Mouse (Mus musculus) heart, embryonic 11.5 days (tissue): ENCODE results near the gene Ap2a2. TPM values are rescaled to one million over a fixed set of nuclear protein-coding genes. Genes with fewer than 3 reads are reported as not detected.
"Not testable (repeated sequence)": the region's sequence is repeated elsewhere in the genome, so short reads cannot be mapped to it uniquely, and the experiment has no call there.

Source experiments
- ATAC-seq: fragments of 200-750 bp; cut with Nextera tagmentation; replicated peaks from 2 replicates; pipeline ENCODE4 v1.8.0; 2017; ENCODE audit warnings: moderate library complexity; ENCODE audit not compliant: insufficient number of reproducible peaks, low FRiP score, low TSS enrichment
- H3K27ac ChIP-seq: fragments of 300-500 bp; sonication (generic); 2 replicates; pipeline ENCODE4 v1.5.1; 2014; ENCODE audit warnings: mild to moderate bottlenecking, low read depth, low read length
- H3K27me3 ChIP-seq: fragments of 300-500 bp; sonication (generic); 2 replicates; pipeline ENCODE4 v1.6.1; 2014; ENCODE audit warnings: mild to moderate bottlenecking, low read length, mixed read lengths; ENCODE audit not compliant: control insufficient read depth, insufficient read depth
- H3K36me3 ChIP-seq: fragments of 300-500 bp; sonication (generic); 2 replicates; pipeline ENCODE4 v1.6.1; 2014; ENCODE audit warnings: mild to moderate bottlenecking, low read length, moderate library complexity, mixed read lengths; ENCODE audit not compliant: control insufficient read depth, insufficient read depth
- H3K4me1 ChIP-seq: fragments of 300-500 bp; sonication (generic); 2 replicates; pipeline ENCODE4 v1.6.1; 2014; ENCODE audit warnings: low read length; ENCODE audit not compliant: control insufficient read depth, insufficient read depth
- H3K4me2 ChIP-seq: fragments of 300-500 bp; sonication (generic); 2 replicates; pipeline ENCODE4 v1.6.1; 2014; ENCODE audit warnings: mild to moderate bottlenecking, moderate library complexity
- H3K4me3 ChIP-seq: fragments of 300-500 bp; sonication (generic); 2 replicates; pipeline ENCODE4 v1.5.1; 2014; ENCODE audit warnings: low read depth, low read length
- H3K9ac ChIP-seq: fragments of 300-500 bp; sonication (generic); 2 replicates; pipeline ENCODE4 v1.6.1; 2014; ENCODE audit warnings: mild to moderate bottlenecking, low read depth, low read length, moderate library complexity
- H3K9me3 ChIP-seq: fragments of 300-500 bp; sonication (generic); replicated peaks from 2 replicates; pipeline ENCODE4 v1.6.1; 2016; ENCODE audit warnings: low read length; ENCODE audit not compliant: control insufficient read depth
- WGBS: fragments of 180-500 bp; shearing (Covaris S2); extraction: QIAGEN DNeasy Blood & Tissue Kit; methylation state at CpG from one replicate; pipeline ENCODE4 v1.1.7; 2014; ENCODE audit not compliant: insufficient replicate concordance; 5-methylcytosine and 5-hydroxymethylcytosine counted together
- polyA plus RNA-seq: library from polyadenylated mRNA; unstranded; fragments of >200 nt; fragmentation: Nextera tagmentation; extraction: Ambion mirVana; gene quantifications from 2 replicates; pipeline ENCODE4 v1.2.1, GENCODE M21; 2014

Ap2a2 gene
- polyA plus RNA-seq, 1 experiment from 2014 or later = 53.0 TPM

DNA sequence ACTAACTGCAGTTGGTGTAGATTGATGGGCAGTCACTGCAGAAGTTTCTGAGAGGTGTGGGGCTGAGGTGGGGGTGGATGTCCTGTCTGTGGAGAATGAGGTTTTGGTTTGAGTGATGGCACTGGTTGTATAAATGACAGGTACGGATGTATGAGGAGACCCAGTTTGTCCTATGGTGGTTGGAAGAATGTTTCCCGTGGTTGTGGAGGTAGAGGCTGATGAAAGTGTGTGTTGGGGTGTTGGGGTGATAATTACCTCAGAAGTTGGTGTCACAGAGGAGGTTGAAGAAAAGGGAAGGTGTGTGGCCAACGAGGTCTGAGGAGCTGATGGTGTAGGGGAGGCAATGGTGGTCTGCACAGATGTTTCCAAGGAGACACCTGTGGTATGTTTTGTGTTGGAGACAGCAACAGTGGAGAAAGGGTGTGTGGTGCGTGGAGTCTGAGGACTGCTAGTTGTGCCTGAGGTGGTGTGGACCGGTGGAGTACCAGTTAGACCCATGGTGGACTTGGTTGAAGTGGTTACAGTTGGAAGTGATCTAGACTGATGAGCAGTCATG is 77.4 kb downstream of the Ap2a2 start:
- not testable (repeated sequence) for H3K9ac ChIP-seq, H3K27ac ChIP-seq, H3K4me2 ChIP-seq, H3K36me3 ChIP-seq, H3K4me1 ChIP-seq, H3K4me3 ChIP-seq, H3K27me3 ChIP-seq, H3K9me3 ChIP-seq
- WGBS = 75% methylated on average over 5 of the region's 5 CpGs
- peak; percentile 43; the same call in 1 of the 2 replicates for ATAC-seq

- no peak overlapping the region for H3K4me2 ChIP-seq
- 0 out of 2 replicates have a peak, but pooled peaks cover 2% of the 10 kb centered on the region for H3K27me3 ChIP-seq
- no peak overlapping the region for H3K27ac ChIP-seq
- H3K4me3 ChIP-seq = no peak overlapping the region
- ATAC-seq = no peak
- no peaks in the 10 kb centered on the region for H3K36me3 ChIP-seq
- H3K4me1 ChIP-seq = no peaks in the 10 kb centered on the region
- H3K9me3 ChIP-seq = no peaks in the 10 kb centered on the region
- 93% methylated on average over 1 of the region's 1 CpGs for WGBS
- no peak overlapping the region for H3K9ac ChIP-seq
These were observed 80.4 kb downstream of the Ap2a2 start for GRCm38 (mm10) chr7:141642375-141642774.

DNA sequence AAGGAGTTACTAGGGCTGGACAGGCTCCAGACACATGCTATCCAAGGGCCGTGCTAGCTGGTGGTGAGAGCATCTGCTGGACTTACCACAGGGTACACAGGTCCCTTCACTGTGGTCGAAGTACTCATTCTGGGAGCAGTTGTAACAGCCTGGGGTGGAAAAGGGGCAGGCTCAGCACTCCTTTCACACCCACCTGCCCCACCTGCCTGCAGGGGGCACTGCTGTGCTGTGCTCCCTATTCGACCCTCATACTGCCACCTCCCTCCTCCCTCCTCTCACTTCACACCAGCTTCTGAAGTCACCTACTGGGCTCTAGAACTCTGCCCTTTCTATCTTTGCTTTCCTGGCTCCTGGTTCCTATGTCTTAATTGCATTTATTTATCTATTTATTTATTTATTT is 81.2 kb downstream of the Ap2a2 start:
- ATAC-seq = no peak
- Histone ChIP-seq H3K27ac (no peak overlapping the region), H3K4me2 (no peak overlapping the region), H3K9me3 (no peaks in the 10 kb centered on the region), H3K36me3 (no peaks in the 10 kb centered on the region), H3K27me3 (0 out of 2 replicates have a peak, but pooled peaks cover 2% of the 10 kb centered on the region), H3K4me3 (no peak overlapping the region), H3K4me1 (no peaks in the 10 kb centered on the region), H3K9ac (no peak overlapping the region)
- WGBS = 51% methylated on average over 3 of the region's 3 CpGs

GRCm38 (mm10) chr7:141647083-141647482 is 85.1 kb downstream of the Ap2a2 start:
- WGBS = 73% methylated on average over 2 of the region's 2 CpGs
- H3K9me3 ChIP-seq = no peaks in the 10 kb centered on the region
- no peak for ATAC-seq
- no peak overlapping the region for H3K9ac ChIP-seq
- 0 out of 2 replicates have a peak, but pooled peaks cover 2% of the 10 kb centered on the region for H3K27me3 ChIP-seq
- peaks cover under 1% of the 10 kb centered on the region; the same call in 1 of the 2 replicates for H3K4me1 ChIP-seq
- no peak overlapping the region for H3K4me3 ChIP-seq
- no peaks in the 10 kb centered on the region for H3K36me3 ChIP-seq
- no peak overlapping the region for H3K4me2 ChIP-seq
- no peak overlapping the region for H3K27ac ChIP-seq

GRCm38 (mm10) chr7:141647815-141648214 is 85.8 kb downstream of the Ap2a2 start:
- 74% methylated on average over 11 of the region's 11 CpGs for WGBS

DNA sequence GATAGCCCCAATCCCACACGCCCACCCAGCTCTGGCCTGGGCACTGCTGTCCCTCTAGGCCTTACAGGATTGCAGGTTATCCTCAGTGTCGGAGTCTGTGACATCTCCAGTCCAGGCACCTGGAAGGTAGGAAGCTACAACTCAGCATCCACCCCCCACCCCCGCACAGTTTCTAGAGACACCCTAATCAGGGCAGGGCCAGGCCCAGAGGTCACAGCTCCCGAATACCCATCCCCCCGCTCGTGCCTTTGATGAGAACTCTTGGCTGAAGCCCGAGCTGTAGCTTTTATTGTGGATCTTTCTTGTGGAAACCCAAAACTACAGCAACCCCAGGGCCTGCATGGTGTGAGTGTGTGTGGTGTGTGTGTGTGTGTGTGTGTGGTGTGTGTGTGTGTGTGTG is 90.2 kb downstream of the Ap2a2 start:
- no peaks in the 10 kb centered on the region for H3K27me3 ChIP-seq
- peaks cover 2% of the 10 kb centered on the region for H3K4me1 ChIP-seq
- WGBS = 46% methylated on average over 7 of the region's 7 CpGs
- H3K27ac ChIP-seq = no peak overlapping the region
- ATAC-seq = no peak
- no peak overlapping the region for H3K4me2 ChIP-seq
- H3K4me3 ChIP-seq = no peak overlapping the region
- H3K9me3 ChIP-seq = no peaks in the 10 kb centered on the region
- no peak overlapping the region for H3K9ac ChIP-seq
- H3K36me3 ChIP-seq = no peaks in the 10 kb centered on the region

More at GRCm38 (mm10) chr7:141647815-141648214, 85.8 kb downstream of the Ap2a2 start:
- H3K36me3 ChIP-seq = no peaks in the 10 kb centered on the region
- no peak for ATAC-seq
- H3K4me1 ChIP-seq = peaks cover 2% of the 10 kb centered on the region; the same call in 1 of the 2 replicates
- no peak overlapping the region for H3K4me2 ChIP-seq
- no peak overlapping the region for H3K4me3 ChIP-seq
- no peaks in the 10 kb centered on the region for H3K9me3 ChIP-seq
- H3K9ac ChIP-seq = no peak overlapping the region
- H3K27me3 ChIP-seq = 0 out of 2 replicates have a peak, but pooled peaks cover 2% of the 10 kb centered on the region
- H3K27ac ChIP-seq = no peak overlapping the region

- no peak overlapping the region for H3K27ac ChIP-seq
- no peaks in the 10 kb centered on the region for H3K36me3 ChIP-seq
- WGBS = 90% methylated on average over 1 of the region's 1 CpGs
- no peak overlapping the region for H3K4me2 ChIP-seq
- H3K4me3 ChIP-seq = no peak overlapping the region
- H3K4me1 ChIP-seq = peaks cover 26% of the 10 kb centered on the region
- H3K9me3 ChIP-seq = no peaks in the 10 kb centered on the region
- H3K27me3 ChIP-seq = no peaks in the 10 kb centered on the region
- H3K9ac ChIP-seq = no peak overlapping the region
- no peak for ATAC-seq
These were observed 98.4 kb downstream of the Ap2a2 start for GRCm38 (mm10) chr7:141660346-141660745.

GRCm38 (mm10) chr7:141661481-141661880 is 99.5 kb downstream of the Ap2a2 start:
- no peak overlapping the region for H3K4me2 ChIP-seq
- ATAC-seq = no peak
- H3K9me3 ChIP-seq = no peaks in the 10 kb centered on the region
- peaks cover 26% of the 10 kb centered on the region for H3K4me1 ChIP-seq
- WGBS = 45% methylated on average over 3 of the region's 3 CpGs
- no peaks in the 10 kb centered on the region for H3K36me3 ChIP-seq
- H3K27ac ChIP-seq = no peak overlapping the region
- H3K9ac ChIP-seq = no peak overlapping the region
- no peaks in the 10 kb centered on the region for H3K27me3 ChIP-seq
- H3K4me3 ChIP-seq = no peak overlapping the region

GRCm38 (mm10) chr7:141662223-141662622 is 100.2 kb downstream of the Ap2a2 start:
- no peaks in the 10 kb centered on the region for H3K27me3 ChIP-seq
- no peak overlapping the region for H3K9ac ChIP-seq
- H3K4me1 ChIP-seq = peaks cover 26% of the 10 kb centered on the region
- no peak overlapping the region for H3K4me2 ChIP-seq
- H3K27ac ChIP-seq = no peak overlapping the region
- no peak overlapping the region for H3K4me3 ChIP-seq
- no peaks in the 10 kb centered on the region for H3K9me3 ChIP-seq
- 64% methylated on average over 5 of the region's 5 CpGs for WGBS
- no peak for ATAC-seq
- H3K36me3 ChIP-seq = no peaks in the 10 kb centered on the region
